Mouse (Mus musculus) myocyte (in vitro differentiated cells): ENCODE measurements around the gene Sept14. TPM values are rescaled to one million over a fixed set of nuclear protein-coding genes. Genes with fewer than 3 reads are reported as not detected.
"Not testable (repeated sequence)": the region's sequence is repeated elsewhere in the genome, so short reads cannot be mapped to it uniquely, and the experiment has no call there.

ENCODE experiments used
- H3K27me3 ChIP-seq: one replicate; pipeline ENCODE4 v1.6.1; 2011; ENCODE audit not compliant: control insufficient read depth, insufficient read depth, insufficient read length
- H3K36me3 ChIP-seq: one replicate; pipeline ENCODE4 v1.6.1; 2011; ENCODE audit not compliant: control insufficient read depth, insufficient read depth
- H3K4me2 ChIP-seq: one replicate; pipeline ENCODE4 v1.6.1; 2011; ENCODE audit warnings: low read depth, control low read depth
- H3K4me3 ChIP-seq: one replicate; pipeline ENCODE4 v1.5.1; 2011; ENCODE audit warnings: mild to moderate bottlenecking, control low read depth, moderate library complexity
- H3K79me2 ChIP-seq: one replicate; pipeline ENCODE4 v1.6.1; 2011; ENCODE audit not compliant: control insufficient read depth, insufficient read depth
- H3ac ChIP-seq: one replicate; pipeline ENCODE4 v1.6.1; 2011; ENCODE audit not compliant: control insufficient read depth, insufficient read length
- CEBPB ChIP-seq: IDR thresholded peaks from 2 replicates; pipeline ENCODE4 v1.6.1; 2011; ENCODE audit warnings: mild to moderate bottlenecking, moderate library complexity; ENCODE audit not compliant: poor library complexity, insufficient read depth, severe bottlenecking
- E2F4 ChIP-seq: IDR thresholded peaks from one replicate; pipeline ENCODE4 v1.6.1; 2011; ENCODE audit warnings: mild to moderate bottlenecking, control low read depth, moderate library complexity; ENCODE audit not compliant: insufficient read depth
- MAX ChIP-seq: IDR thresholded peaks from one replicate; pipeline ENCODE4 v1.6.1; 2011; ENCODE audit warnings: low read depth, mild to moderate bottlenecking, control low read depth
- MYOD1 ChIP-seq, 3 experiments: IDR thresholded peaks; one replicate each; pipeline ENCODE4 v1.6.1; 2011; ENCODE audit warnings: control low read depth in 2 of 3, low read depth in 2 of 3, mild to moderate bottlenecking in 2 of 3, moderate library complexity in 1 of 3; ENCODE audit not compliant: insufficient read length in 2 of 3, control insufficient read depth in 1 of 3
- MYOG ChIP-seq, 3 experiments: IDR thresholded peaks; one replicate each; pipeline ENCODE4 v1.6.1; 2011; ENCODE audit warnings: control low read depth in 2 of 3, low read depth in 2 of 3, mild to moderate bottlenecking in 2 of 3; ENCODE audit not compliant: insufficient read length in 2 of 3, control insufficient read depth in 1 of 3, insufficient read depth in 1 of 3
- POLR2A ChIP-seq: IDR thresholded peaks from one replicate; pipeline ENCODE4 v1.6.1; 2011; ENCODE audit warnings: low read depth, mild to moderate bottlenecking, control low read depth, moderate library complexity; ENCODE audit not compliant: insufficient read length
- POLR2AphosphoS2 ChIP-seq: IDR thresholded peaks from one replicate; pipeline ENCODE4 v1.6.1; 2011; ENCODE audit warnings: low read depth, control low read depth; ENCODE audit not compliant: insufficient read length
- REST ChIP-seq: IDR thresholded peaks from one replicate; pipeline ENCODE4 v1.6.1; 2011; ENCODE audit warnings: mild to moderate bottlenecking, control low read depth, moderate library complexity; ENCODE audit not compliant: insufficient read depth, insufficient read length
- SRF ChIP-seq: IDR thresholded peaks from one replicate; pipeline ENCODE4 v1.6.1; 2011; ENCODE audit warnings: low read depth; ENCODE audit not compliant: control insufficient read depth, insufficient read length
- TCF12 ChIP-seq: IDR thresholded peaks from one replicate; pipeline ENCODE4 v1.6.1; 2011; ENCODE audit warnings: mild to moderate bottlenecking, control low read depth; ENCODE audit not compliant: poor library complexity, insufficient read depth, severe bottlenecking
- TCF3 ChIP-seq: IDR thresholded peaks from one replicate; pipeline ENCODE4 v1.6.1; 2011; ENCODE audit warnings: low read depth, control low read depth; ENCODE audit not compliant: insufficient read length
- USF1 ChIP-seq: IDR thresholded peaks from one replicate; pipeline ENCODE4 v1.6.1; 2011; ENCODE audit warnings: low read depth, mild to moderate bottlenecking, control low read depth, moderate library complexity
- polyA plus RNA-seq: library from polyadenylated mRNA; unstranded; fragments of >200 nt; fragmentation: generic; extraction: Trizol; gene quantifications from one replicate; pipeline ENCODE4 v1.2.1, GENCODE M21; 2012; ENCODE audit warnings: missing spikeins

The Sept14 gene
- polyA plus RNA-seq, 1 experiment: 0.10 TPM

DNA sequence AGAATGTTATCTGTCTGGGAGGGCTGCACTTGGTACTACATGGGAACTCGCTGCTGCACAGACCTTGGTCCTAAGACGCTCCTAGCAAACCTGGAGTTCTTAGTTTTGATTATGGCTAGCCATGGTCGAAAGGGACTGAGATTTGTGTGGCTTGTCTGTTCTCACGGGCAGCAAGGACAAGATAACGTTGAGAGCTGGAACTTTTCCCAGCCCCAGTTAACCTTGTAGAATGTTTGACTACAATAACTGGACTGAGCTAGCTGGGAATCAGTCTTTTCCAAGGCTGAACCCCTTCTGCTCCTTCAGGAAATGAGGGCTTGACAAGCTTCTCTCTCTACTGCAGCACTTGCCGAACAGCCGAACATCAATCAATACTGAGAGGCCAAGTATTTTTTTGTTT, 20.7 kb downstream of the Sept14 start:
- Histone ChIP-seq H3K36me3 (no peaks in the 10 kb centered on the region), H3K79me2 (no peaks in the 10 kb centered on the region), H3K4me2 (no peak overlapping the region), H3ac (no peak overlapping the region), H3K4me3 (no peak overlapping the region), H3K27me3 (peaks cover 5% of the 10 kb centered on the region)
- TF ChIP-seq USF1 (no peak), TCF3 (no peak), SRF (no peak), POLR2A (no peak), CEBPB (no peak), E2F4 (no peak), REST (no peak), MAX (no peak), POLR2AphosphoS2 (no peak), MYOD1 (IDR thresholded peaks at IDR 0.05; ENCODE audit: control insufficient read depth in 1 of 3, insufficient read length in 2 of 3, low read depth in 2 of 3) (no peak), MYOG (IDR thresholded peaks at IDR 0.05; ENCODE audit: control insufficient read depth in 1 of 3, insufficient read depth in 1 of 3, insufficient read length in 2 of 3, low read depth in 2 of 3) (no peak), TCF12 (no peak)

DNA sequence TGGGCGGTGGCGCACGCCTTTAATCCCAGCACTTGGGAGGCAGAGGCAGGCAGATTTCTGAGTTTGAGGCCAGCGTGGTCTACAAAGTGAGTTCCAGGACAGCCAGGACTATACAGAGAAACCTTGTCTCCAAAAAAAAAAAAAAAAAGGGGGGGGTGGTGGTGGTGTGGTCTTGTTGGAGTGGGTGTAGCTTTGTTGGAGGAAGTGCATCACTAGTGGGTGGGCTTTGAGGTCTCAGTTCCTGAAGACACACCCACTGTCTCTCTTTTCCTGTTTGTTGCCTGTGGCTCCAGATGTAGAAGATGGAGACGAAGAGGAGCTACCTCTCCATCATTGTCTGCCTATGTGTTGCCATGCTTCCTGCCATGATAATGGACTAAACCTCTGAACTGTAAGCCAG, 23.2 kb downstream of the Sept14 start:
- H3K36me3 ChIP-seq, H3K4me3 ChIP-seq, H3ac ChIP-seq: not testable (repeated sequence)

DNA sequence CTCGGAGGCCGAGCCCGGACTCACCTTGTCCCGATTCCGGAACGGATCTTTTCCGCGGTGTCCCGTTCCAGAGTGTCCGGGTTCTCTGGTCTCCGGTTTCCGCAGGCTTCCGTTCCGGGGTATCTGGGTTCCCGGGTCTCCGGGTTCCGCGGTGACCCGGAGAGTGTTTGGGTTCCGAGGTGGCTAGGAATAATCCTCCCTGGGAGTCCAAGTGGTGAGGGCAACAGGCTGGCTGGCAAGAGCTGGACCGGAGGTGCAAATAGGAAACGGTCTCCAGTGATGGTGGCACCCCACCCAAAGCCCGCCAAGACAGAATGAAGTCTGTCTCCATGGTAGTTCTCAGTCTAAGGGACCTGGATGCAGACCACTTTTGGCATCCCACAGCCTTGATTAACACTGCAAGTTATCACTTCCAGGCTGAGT, 38.3 kb downstream of the Sept14 start, which contains the start of gene Zfp11:
Zfp11 (minus strand) TSS at position 64 of the 423 bp plus-strand sequence.
- no peaks in the 10 kb centered on the region for H3K36me3 ChIP-seq
- peak within 1 kb of the TSS; percentile 98 for H3K4me2 ChIP-seq
- no peaks in the 10 kb centered on the region for H3K27me3 ChIP-seq
- peak within 1 kb of the TSS; percentile 9 for H3ac ChIP-seq
- TF ChIP-seq CEBPB: no peak
- TF ChIP-seq SRF: no peak
- no peak for TF ChIP-seq TCF3
- peak; percentile 76 for TF ChIP-seq POLR2AphosphoS2
- no peak for TF ChIP-seq MAX
- H3K79me2 ChIP-seq: peaks cover 9% of the 10 kb centered on the region
- peak within 1 kb of the TSS; percentile 63 for H3K4me3 ChIP-seq

More for the DNA sequence above, 23.2 kb downstream of the Sept14 start:
- H3K27me3 ChIP-seq, H3K79me2 ChIP-seq, H3K4me2 ChIP-seq: not testable (repeated sequence)

DNA sequence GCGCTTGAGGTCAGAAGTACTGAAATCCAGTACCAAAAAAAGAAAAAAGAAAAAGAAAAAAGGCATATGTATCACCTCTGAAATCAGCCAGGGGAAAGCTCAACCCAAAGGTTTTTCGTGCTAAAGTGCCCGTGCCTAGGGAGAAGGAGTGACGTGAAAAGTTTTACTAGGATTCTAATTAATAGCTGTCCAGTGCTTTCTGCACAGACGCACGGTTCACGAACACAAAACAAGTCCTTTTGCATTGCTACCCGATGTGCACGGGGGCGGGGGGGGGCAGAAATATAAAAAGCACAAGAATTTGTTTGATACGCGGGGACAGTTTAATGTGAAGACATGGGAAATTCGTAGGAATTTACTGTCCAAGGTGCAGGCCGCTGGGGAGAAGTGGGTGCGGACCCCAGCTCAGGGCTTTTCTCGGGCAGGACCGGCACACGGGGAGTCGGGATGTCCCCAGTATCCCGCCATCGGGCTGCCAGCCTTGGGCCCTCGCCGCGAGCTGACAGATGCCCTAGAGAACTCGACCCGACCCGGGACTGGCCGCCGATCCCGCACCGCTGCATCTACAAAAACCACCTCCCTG, 38.8 kb downstream of the Sept14 start:
- TF ChIP-seq POLR2A: peak; percentile 77
- TF ChIP-seq TCF12: no peak

DNA sequence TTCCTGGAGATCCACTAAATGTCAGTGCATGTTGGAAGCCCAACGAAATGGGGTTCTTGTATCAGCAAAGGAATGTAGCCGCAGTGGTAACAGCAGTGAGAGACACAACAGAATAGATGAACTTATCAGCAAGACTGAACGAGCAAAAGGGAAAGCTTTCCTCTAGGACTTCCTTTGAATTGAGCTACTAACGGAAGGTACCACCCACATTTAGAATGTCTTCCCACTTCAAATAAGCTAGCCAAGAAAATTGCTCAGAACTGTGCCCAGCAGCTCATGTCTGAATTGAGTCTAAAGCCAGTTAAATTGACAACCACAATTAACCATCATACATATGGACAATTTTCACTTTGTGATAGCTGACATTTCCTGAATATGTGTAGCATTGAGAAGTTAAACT, 40.5 kb downstream of the Sept14 start:
- H3K4me3 ChIP-seq: no peak overlapping the region
- no peak overlapping the region for H3K4me2 ChIP-seq
- peaks cover 9% of the 10 kb centered on the region for H3K79me2 ChIP-seq
- H3K36me3 ChIP-seq: no peaks in the 10 kb centered on the region
- H3K27me3 ChIP-seq: no peaks in the 10 kb centered on the region
- H3ac ChIP-seq: no peak overlapping the region
- no peak for TF ChIP-seq MYOD1 (IDR thresholded peaks at IDR 0.05; ENCODE audit: control insufficient read depth in 1 of 3, insufficient read length in 2 of 3, low read depth in 2 of 3)
- TF ChIP-seq REST: no peak
- no peak for TF ChIP-seq MYOG (IDR thresholded peaks at IDR 0.05; ENCODE audit: control insufficient read depth in 1 of 3, insufficient read depth in 1 of 3, insufficient read length in 2 of 3, low read depth in 2 of 3)
- TF ChIP-seq E2F4: no peak
- no peak for TF ChIP-seq POLR2AphosphoS2
- TF ChIP-seq TCF3: no peak
- no peak for TF ChIP-seq POLR2A
- TF ChIP-seq MAX: no peak
- TF ChIP-seq SRF: no peak
- TF ChIP-seq TCF12: no peak
- TF ChIP-seq USF1: no peak
- no peak for TF ChIP-seq CEBPB

More for the DNA sequence above, 38.8 kb downstream of the Sept14 start:
- H3ac ChIP-seq: peak overlapping the region; percentile 9
- H3K36me3 ChIP-seq: no peaks in the 10 kb centered on the region
- peaks cover 9% of the 10 kb centered on the region for H3K79me2 ChIP-seq
- H3K4me2 ChIP-seq: peak overlapping the region; percentile 98
- H3K27me3 ChIP-seq: no peaks in the 10 kb centered on the region
- peak overlapping the region; percentile 63 for H3K4me3 ChIP-seq
